Mouse (Mus musculus): ENCODE data around the gene Srgap3.

- TF ChIP-seq TAL1 (IDR thresholded peaks at IDR 0.05; ENCODE audit: low read length) (no peak), GATA1 (IDR thresholded peaks at IDR 0.05; ENCODE audit: low read length) (no peak)
Measured at GRCm38 (mm10) chr6:112972127-112972526, 25.1 kb upstream of the Srgap3 start.

All from erythroblast, embryonic 14.5 days (primary cell).